Mouse (Mus musculus) lung, postnatal 0 days (tissue): ENCODE results near the gene Mapk8ip1.

ENCODE experiments used
- CTCF ChIP-seq: IDR thresholded peaks from 2 replicates; pipeline ENCODE4 v1.5.1; 2016; ENCODE audit warnings: antibody characterized with exemption, mild to moderate bottlenecking
- EP300 ChIP-seq: IDR thresholded peaks from 2 replicates; pipeline ENCODE4 v1.6.1; 2016; ENCODE audit warnings: antibody characterized with exemption, mild to moderate bottlenecking, control low read depth

- peak; percentile 39 for TF ChIP-seq CTCF
- peak; percentile 76 for TF ChIP-seq EP300
Observed at GRCm38 (mm10) chr2:92423702-92424461, 22.8 kb upstream of the Mapk8ip1 start.
